Mouse (Mus musculus): Measurements from ENCODE around the gene Fam78a. TPM values are rescaled to one million over a fixed set of nuclear protein-coding genes. Genes with fewer than 3 reads are reported as not detected.
"Not testable (repeated sequence)": the region's sequence is repeated elsewhere in the genome, so short reads cannot be mapped to it uniquely, and the experiment has no call there.

Gene Fam78a
- polyA plus RNA-seq, 1 experiment from 2014 or later, result 0.97 TPM

GRCm38 (mm10) chr2:32052418-32052817 is 32.2 kb downstream of the Fam78a start:
- 93% methylated on average over 7 of the region's 7 CpGs for WGBS
- Histone ChIP-seq H3K27ac (replicated peaks) (no peak overlapping the region), H3K36me3 (peaks cover 55% of the 10 kb centered on the region), H3K4me2 (replicated peaks) (no peak overlapping the region), H3K27me3 (peaks cover 34% of the 10 kb centered on the region), H3K4me3 (no peak overlapping the region), H3K9ac (replicated peaks) (no peak overlapping the region), H3K4me1 (peaks cover 5% of the 10 kb centered on the region; the same call in 1 of the 2 replicates), H3K9me3 (no peaks in the 10 kb centered on the region)
- no peak for ATAC-seq (ENCODE audit: low FRiP score, low read depth)

DNA sequence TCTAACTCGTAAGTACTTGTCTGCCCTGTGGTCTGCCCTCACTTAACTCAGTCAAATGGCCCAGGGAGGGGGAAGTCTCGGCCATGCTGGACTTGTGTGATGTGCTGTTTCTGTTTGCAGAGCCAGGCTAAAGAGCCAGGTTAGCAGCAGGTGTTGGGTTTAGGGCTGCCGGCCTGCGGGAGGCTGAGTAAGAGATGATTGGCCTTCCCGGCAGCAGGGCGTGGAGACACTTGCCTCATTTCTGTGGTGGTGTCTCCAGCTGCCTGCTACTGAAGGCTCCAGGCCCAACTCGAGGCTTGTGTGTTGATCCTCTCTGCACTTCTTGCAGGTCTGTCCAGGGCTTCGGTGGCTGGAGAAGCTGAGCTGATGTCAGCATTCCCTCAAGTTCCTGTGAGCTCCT is 32.9 kb downstream of the Fam78a start:
- Histone ChIP-seq H3K4me1 (peaks cover 5% of the 10 kb centered on the region; the same call in 1 of the 2 replicates), H3K9ac (replicated peaks) (no peak overlapping the region), H3K36me3 (peaks cover 61% of the 10 kb centered on the region), H3K27me3 (peaks cover 27% of the 10 kb centered on the region), H3K27ac (replicated peaks) (no peak overlapping the region), H3K4me3 (no peak overlapping the region), H3K4me2 (replicated peaks) (no peak overlapping the region), H3K9me3 (no peaks in the 10 kb centered on the region)
- WGBS, result 90% methylated on average over 8 of the region's 8 CpGs
- ATAC-seq (ENCODE audit: low FRiP score, low read depth), result no peak

GRCm38 (mm10) chr2:32047323-32047722 is 37.3 kb downstream of the Fam78a start:
- Histone ChIP-seq H3K4me1 (no peaks in the 10 kb centered on the region), H3K27me3 (peaks cover 9% of the 10 kb centered on the region; the same call in 1 of the 2 replicates), H3K27ac (replicated peaks) (no peak overlapping the region), H3K9me3 (no peaks in the 10 kb centered on the region), H3K36me3 (peaks cover 85% of the 10 kb centered on the region), H3K9ac (replicated peaks) (no peak overlapping the region), H3K4me2 (replicated peaks) (no peak overlapping the region), H3K4me3 (no peak overlapping the region)
- ATAC-seq (ENCODE audit: low FRiP score, low read depth), result no peak
- WGBS, result 92% methylated on average over 10 of the region's 10 CpGs

DNA sequence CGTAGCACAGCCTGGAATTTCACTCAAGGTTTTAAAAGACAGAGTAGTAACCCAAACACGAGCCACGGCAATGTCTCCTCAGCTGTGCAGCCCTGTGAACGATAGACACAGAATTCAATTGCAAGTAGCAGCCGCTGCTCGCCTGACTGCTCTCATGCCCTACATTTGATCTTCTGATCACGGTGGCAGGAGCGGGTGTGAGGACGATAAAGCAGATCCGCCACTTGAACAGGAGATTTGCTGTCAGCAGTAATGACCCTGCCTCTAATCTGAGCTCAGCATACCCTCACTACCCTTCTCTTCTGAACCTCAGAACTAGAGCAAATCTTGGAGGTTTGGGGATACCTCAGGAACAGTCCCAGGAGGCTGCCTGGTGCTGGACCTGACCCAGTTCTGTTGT is 38.6 kb downstream of the Fam78a start:
- H3K4me2 ChIP-seq (replicated peaks), result no peak overlapping the region
- H3K4me1 ChIP-seq, result no peaks in the 10 kb centered on the region
- no peak overlapping the region for H3K9ac ChIP-seq (replicated peaks)
- H3K9me3 ChIP-seq, result no peaks in the 10 kb centered on the region
- H3K36me3 ChIP-seq, result peaks cover 84% of the 10 kb centered on the region
- no peak overlapping the region for H3K27ac ChIP-seq (replicated peaks)
- no peaks in the 10 kb centered on the region for H3K27me3 ChIP-seq
- no peak for ATAC-seq (ENCODE audit: low FRiP score, low read depth)
- 88% methylated on average over 10 of the region's 10 CpGs for WGBS
- no peak overlapping the region for H3K4me3 ChIP-seq

DNA sequence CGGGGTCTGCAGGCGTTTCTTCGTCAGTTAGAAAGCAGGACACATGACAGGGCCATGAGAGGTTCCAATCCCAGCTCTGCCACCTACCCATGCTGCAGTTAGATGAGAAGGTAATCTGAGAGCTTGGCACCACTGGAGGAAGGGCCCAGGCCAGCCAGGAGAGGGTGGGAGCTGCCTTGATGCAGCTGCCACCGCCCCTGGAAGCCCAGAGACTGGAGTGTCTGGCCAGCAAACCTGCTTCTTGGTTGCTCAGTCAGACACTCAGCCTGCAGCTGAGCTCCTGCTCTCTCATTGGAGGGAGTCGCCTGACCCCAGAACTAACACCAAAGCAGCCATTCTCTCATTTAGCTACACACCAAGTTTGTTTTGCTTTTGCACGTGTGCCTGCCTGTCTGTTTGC is 39.3 kb downstream of the Fam78a start:
- no peak overlapping the region for H3K4me2 ChIP-seq (replicated peaks)
- no peak for ATAC-seq (ENCODE audit: low FRiP score, low read depth)
- 87% methylated on average over 6 of the region's 6 CpGs for WGBS
- H3K4me1 ChIP-seq, result no peaks in the 10 kb centered on the region
- no peaks in the 10 kb centered on the region for H3K9me3 ChIP-seq
- H3K27me3 ChIP-seq, result no peaks in the 10 kb centered on the region
- H3K4me3 ChIP-seq, result no peak overlapping the region
- H3K36me3 ChIP-seq, result peaks cover 84% of the 10 kb centered on the region
- H3K27ac ChIP-seq (replicated peaks), result no peak overlapping the region
- no peak overlapping the region for H3K9ac ChIP-seq (replicated peaks)

DNA sequence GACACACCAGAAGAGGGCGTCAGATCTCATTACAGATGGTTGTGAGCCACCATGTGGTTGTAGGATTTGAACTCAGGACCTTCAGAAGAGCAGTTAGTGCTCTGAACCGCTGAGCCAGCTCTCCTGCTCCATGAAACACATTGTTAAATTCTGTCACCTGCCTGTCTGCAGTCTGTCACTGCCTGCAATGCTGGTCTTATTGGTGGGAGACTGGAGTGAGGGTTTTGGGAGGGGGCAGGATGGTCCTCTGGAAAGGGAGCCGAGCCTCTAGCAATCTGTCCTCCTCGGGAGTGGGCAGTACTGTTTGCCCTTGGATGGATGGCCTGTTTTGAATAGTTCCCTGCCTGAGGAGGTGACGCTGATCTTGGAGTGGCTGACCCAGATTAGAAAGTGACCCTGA is 40.8 kb downstream of the Fam78a start:
- no peaks in the 10 kb centered on the region for H3K27me3 ChIP-seq
- H3K36me3 ChIP-seq, result peaks cover 85% of the 10 kb centered on the region
- H3K9ac ChIP-seq (replicated peaks), result no peak overlapping the region
- no peak overlapping the region for H3K4me2 ChIP-seq (replicated peaks)
- no peak overlapping the region for H3K27ac ChIP-seq (replicated peaks)
- 69% methylated on average over 5 of the region's 5 CpGs for WGBS
- ATAC-seq (ENCODE audit: low FRiP score, low read depth), result no peak
- H3K4me3 ChIP-seq, result no peak overlapping the region
- no peaks in the 10 kb centered on the region for H3K9me3 ChIP-seq
- no peaks in the 10 kb centered on the region for H3K4me1 ChIP-seq

GRCm38 (mm10) chr2:32041087-32041486 is 43.6 kb downstream of the Fam78a start:
- Histone ChIP-seq H3K27ac (replicated peaks) (no peak overlapping the region), H3K27me3 (no peaks in the 10 kb centered on the region), H3K4me2 (replicated peaks) (no peak overlapping the region), H3K4me1 (no peaks in the 10 kb centered on the region), H3K4me3 (no peak overlapping the region), H3K9me3 (no peaks in the 10 kb centered on the region), H3K36me3 (peaks cover 90% of the 10 kb centered on the region), H3K9ac (replicated peaks) (no peak overlapping the region)
- 85% methylated on average over 2 of the region's 2 CpGs for WGBS
- ATAC-seq (ENCODE audit: low FRiP score, low read depth), result no peak

DNA sequence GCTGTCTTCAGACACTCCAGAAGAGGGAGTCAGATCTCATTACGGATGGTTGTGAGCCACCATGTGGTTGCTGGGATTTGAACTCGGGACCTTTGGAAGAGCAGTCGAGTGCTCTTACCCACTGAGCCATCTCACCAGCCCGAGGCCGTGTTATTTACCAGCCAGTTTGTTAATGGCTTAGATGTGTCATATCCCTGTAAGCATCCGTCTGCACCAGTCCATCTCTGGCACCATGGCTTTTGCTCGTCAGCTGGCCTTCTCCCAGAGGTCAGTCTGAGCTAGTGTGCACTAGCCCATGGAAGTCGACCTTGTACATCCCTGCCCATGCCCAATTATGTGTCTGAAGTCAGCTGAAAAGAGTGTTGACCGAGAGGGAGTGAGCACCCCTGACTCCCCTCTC is 44.0 kb downstream of the Fam78a start:
- not testable (repeated sequence) for H3K9me3 ChIP-seq; H3K4me3 ChIP-seq; H3K27ac ChIP-seq (replicated peaks); H3K4me2 ChIP-seq (replicated peaks); H3K4me1 ChIP-seq; H3K27me3 ChIP-seq; ATAC-seq (ENCODE audit: low FRiP score, low read depth); H3K9ac ChIP-seq (replicated peaks)
- WGBS, result 94% methylated on average over 9 of the region's 9 CpGs
- peaks cover 89% of the 10 kb centered on the region for H3K36me3 ChIP-seq

GRCm38 (mm10) chr2:32038661-32039081 is 46.0 kb downstream of the Fam78a start:
- H3K36me3 ChIP-seq, result peaks cover 90% of the 10 kb centered on the region
- no peak overlapping the region for H3K4me2 ChIP-seq (replicated peaks)
- H3K27ac ChIP-seq (replicated peaks), result no peak overlapping the region
- no peaks in the 10 kb centered on the region for H3K4me1 ChIP-seq
- WGBS, result 91% methylated on average over 8 of the region's 8 CpGs
- ATAC-seq (ENCODE audit: low FRiP score, low read depth), result no peak
- no peak overlapping the region for H3K9ac ChIP-seq (replicated peaks)
- no peaks in the 10 kb centered on the region for H3K9me3 ChIP-seq
- no peak overlapping the region for H3K4me3 ChIP-seq
- H3K27me3 ChIP-seq, result no peaks in the 10 kb centered on the region

DNA sequence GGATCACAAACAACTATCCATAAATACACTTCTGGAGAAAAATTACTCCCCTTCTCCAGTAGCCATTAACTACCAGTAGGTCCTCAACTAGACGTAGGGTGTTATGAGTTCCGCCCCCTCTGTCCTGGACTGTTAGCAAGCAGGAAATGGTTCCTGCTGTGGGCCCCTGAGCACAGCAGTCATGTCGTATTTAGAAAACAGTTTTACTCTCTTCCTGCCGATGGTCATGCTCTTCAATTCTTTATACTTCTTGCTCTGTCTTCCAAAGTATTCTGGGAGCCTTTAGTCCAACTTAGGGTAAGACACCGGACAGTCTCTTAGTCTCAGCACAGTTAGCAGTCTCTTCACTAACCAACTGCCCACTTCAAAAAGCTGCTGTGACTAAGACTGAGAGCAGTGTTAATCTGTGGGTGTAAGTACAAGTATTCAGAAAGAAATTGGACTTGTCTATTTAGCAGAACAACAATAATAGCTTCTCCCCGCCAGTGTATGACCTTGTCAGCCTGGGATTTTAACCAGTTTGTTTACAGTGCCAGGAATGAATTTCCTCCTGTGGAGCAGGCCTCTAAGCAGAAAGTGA is 47.3 kb downstream of the Fam78a start:
- Histone ChIP-seq H3K27ac (replicated peaks) (no peak overlapping the region), H3K9ac (replicated peaks) (no peak overlapping the region), H3K4me2 (replicated peaks) (no peak overlapping the region), H3K4me1 (no peaks in the 10 kb centered on the region), H3K9me3 (no peaks in the 10 kb centered on the region), H3K4me3 (no peak overlapping the region), H3K27me3 (no peaks in the 10 kb centered on the region), H3K36me3 (peaks cover 90% of the 10 kb centered on the region)
- no peak for ATAC-seq (ENCODE audit: low FRiP score, low read depth)
- WGBS, result 89% methylated on average over 6 of the region's 6 CpGs

GRCm38 (mm10) chr2:32034206-32034605 is 50.5 kb downstream of the Fam78a start:
- no peaks in the 10 kb centered on the region for H3K27me3 ChIP-seq
- H3K9ac ChIP-seq (replicated peaks), result no peak overlapping the region
- WGBS, result 92% methylated on average over 6 of the region's 6 CpGs
- peaks cover 88% of the 10 kb centered on the region for H3K36me3 ChIP-seq
- H3K27ac ChIP-seq (replicated peaks), result no peak overlapping the region
- no peak overlapping the region for H3K4me3 ChIP-seq
- no peak overlapping the region for H3K4me2 ChIP-seq (replicated peaks)
- H3K4me1 ChIP-seq, result no peaks in the 10 kb centered on the region
- no peak for ATAC-seq (ENCODE audit: low FRiP score, low read depth)
- no peaks in the 10 kb centered on the region for H3K9me3 ChIP-seq

- Histone ChIP-seq H3K9me3 (no peaks in the 10 kb centered on the region), H3K36me3 (peaks cover 86% of the 10 kb centered on the region), H3K4me2 (replicated peaks) (no peak overlapping the region), H3K27ac (replicated peaks) (no peak overlapping the region), H3K9ac (replicated peaks) (no peak overlapping the region), H3K4me1 (no peaks in the 10 kb centered on the region), H3K4me3 (no peak overlapping the region), H3K27me3 (no peaks in the 10 kb centered on the region)
- no peak for ATAC-seq (ENCODE audit: low FRiP score, low read depth)
- WGBS, result 94% methylated on average over 6 of the region's 6 CpGs
These were observed 51.2 kb downstream of the Fam78a start for GRCm38 (mm10) chr2:32033436-32033835.

DNA sequence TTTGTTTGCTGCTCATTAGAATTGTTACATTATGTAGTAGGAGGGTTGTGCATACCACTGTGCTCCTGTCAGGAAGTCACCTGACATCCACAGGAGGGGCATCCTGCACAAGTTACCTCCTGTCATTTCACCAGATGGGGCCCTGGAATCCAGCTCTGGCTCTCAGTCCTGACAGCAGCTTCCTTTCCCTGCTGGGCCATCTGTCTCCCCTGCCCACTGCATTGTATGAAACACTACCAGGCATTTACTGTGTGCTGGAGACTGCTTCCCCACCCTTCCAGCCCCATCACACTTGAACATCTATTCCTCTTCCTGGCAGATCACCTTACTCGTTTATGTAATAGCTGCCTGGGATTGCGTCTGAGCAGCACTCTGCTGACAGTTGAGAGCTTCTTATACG is 55.0 kb downstream of the Fam78a start:
- H3K27ac ChIP-seq (replicated peaks), result no peak overlapping the region
- H3K36me3 ChIP-seq, result peaks cover 84% of the 10 kb centered on the region
- H3K9me3 ChIP-seq, result no peaks in the 10 kb centered on the region
- 84% methylated on average over 3 of the region's 3 CpGs for WGBS
- H3K4me1 ChIP-seq, result no peaks in the 10 kb centered on the region
- no peak for ATAC-seq (ENCODE audit: low FRiP score, low read depth)
- H3K4me3 ChIP-seq, result no peak overlapping the region
- H3K9ac ChIP-seq (replicated peaks), result no peak overlapping the region
- H3K27me3 ChIP-seq, result no peaks in the 10 kb centered on the region
- H3K4me2 ChIP-seq (replicated peaks), result no peak overlapping the region

All from midbrain, embryonic 12.5 days (tissue).